Mouse (Mus musculus): ENCODE data around the gene Znhit1.

DNA sequence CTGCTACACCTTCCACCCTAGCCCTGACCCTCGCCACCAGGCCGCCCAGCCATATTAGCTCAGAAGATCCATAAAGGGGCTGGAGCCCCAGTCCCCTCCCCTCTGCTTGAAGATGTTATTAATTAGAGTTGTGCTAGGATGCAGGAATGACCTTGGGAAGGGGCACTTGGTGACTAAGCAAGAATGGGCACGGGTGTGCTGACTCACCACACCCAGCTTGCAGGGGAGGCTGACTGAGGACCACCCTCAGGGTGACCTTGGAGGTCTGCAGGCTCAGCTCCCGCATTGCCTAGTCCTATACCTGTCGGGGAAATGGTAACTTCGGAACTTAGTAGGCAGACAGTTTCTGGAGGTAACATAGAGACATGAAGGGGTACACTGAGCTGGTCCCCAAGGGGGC is 53.9 kb downstream of the Znhit1 start:
- no peak for TF ChIP-seq POLR2A (IDR thresholded peaks at IDR 0.05; ENCODE audit: extremely low read depth, insufficient read depth, low read length)
- TF ChIP-seq CTCF (IDR thresholded peaks at IDR 0.05; ENCODE audit: extremely low read depth, insufficient read depth, low read length) = no peak
